Mouse (Mus musculus) layer of hippocampus, postnatal 14 days (tissue): ENCODE measurements around the gene Pou5f1. TPM values are rescaled to one million over a fixed set of nuclear protein-coding genes. Genes with fewer than 3 reads are reported as not detected.
"Not testable (repeated sequence)": the region's sequence is repeated elsewhere in the genome, so short reads cannot be mapped to it uniquely, and the experiment has no call there.

Experiments
- DNase-seq, 2 experiments: peaks; one replicate each; pipeline ENCODE4 v3.0.0; 2021 to 2022; ENCODE audit warnings: low spot score in 2 of 2, mixed read lengths in 1 of 2
- long read RNA-seq, 2 experiments: library from polyadenylated mRNA; stranded (forward); transcript quantifications; one replicate each; pipeline ENCODE4 v2.0.0; 2021
- total RNA-seq, 2 experiments: library from RNA; stranded (reverse); gene quantifications; 2 replicates each; pipeline ENCODE4 v1.2.3; 2021

The Pou5f1 gene
- under 1 TPM in 1 of 2 experiments, not detected in 1; 0.48 TPM for total RNA-seq
- long read RNA-seq, experiment 1: 0 reads
- long read RNA-seq, experiment 2: 0 reads

- DNase-seq: no peak
These were observed at the start of gene Pou5f1 for GRCm38 (mm10) chr17:35505776-35506175. TSS of gene Pou5f1 (plus strand) at chr17:35506018.

DNA sequence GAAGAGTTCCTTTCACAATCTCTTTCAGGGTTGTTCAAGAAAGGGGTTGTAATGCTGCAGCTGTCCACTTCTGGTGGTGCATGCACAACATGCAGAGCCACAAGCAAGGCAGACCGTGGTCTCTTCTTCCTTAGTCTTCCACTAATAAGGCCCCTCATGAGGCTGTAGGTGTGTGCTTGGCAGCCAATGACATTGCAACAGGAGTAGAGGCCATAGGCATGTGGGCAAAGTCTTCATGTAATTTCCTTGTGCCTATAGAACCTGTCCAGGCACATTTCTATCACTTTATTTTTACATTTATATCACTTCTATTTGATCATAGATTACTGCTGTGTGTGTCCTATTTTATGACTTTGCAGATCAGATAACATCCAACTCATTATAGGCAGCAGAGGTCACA lies 47.6 kb upstream of the Pou5f1 start:
- DNase-seq: not testable (repeated sequence)

GRCm38 (mm10) chr17:35460513-35461341 lies 45.1 kb upstream of the Pou5f1 start:
- DNase-seq: not testable (repeated sequence)

DNA sequence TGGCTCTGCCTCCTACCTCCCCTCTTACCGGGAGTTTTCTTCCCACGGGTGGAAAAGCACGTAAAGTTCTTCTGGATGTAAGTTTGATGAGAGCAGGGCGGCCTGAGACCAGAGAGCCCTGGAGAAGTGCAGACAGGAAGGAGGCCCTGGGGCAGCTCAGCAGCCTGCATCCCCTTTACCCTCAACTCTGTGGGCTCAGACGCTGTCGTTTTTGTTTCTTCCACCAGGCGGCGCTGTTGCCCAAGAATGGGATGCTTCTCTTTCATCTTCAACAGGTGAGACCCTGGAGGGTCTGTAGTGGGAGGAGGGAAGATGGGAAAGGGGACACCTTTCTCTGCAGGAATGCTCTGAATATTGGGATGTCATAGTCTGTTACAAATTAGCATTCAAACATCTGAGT lies 40.2 kb upstream of the Pou5f1 start:
- DNase-seq: not testable (repeated sequence)

- not testable (repeated sequence) for DNase-seq
These were observed 36.9 kb upstream of the Pou5f1 start for GRCm38 (mm10) chr17:35468936-35469335.

DNA sequence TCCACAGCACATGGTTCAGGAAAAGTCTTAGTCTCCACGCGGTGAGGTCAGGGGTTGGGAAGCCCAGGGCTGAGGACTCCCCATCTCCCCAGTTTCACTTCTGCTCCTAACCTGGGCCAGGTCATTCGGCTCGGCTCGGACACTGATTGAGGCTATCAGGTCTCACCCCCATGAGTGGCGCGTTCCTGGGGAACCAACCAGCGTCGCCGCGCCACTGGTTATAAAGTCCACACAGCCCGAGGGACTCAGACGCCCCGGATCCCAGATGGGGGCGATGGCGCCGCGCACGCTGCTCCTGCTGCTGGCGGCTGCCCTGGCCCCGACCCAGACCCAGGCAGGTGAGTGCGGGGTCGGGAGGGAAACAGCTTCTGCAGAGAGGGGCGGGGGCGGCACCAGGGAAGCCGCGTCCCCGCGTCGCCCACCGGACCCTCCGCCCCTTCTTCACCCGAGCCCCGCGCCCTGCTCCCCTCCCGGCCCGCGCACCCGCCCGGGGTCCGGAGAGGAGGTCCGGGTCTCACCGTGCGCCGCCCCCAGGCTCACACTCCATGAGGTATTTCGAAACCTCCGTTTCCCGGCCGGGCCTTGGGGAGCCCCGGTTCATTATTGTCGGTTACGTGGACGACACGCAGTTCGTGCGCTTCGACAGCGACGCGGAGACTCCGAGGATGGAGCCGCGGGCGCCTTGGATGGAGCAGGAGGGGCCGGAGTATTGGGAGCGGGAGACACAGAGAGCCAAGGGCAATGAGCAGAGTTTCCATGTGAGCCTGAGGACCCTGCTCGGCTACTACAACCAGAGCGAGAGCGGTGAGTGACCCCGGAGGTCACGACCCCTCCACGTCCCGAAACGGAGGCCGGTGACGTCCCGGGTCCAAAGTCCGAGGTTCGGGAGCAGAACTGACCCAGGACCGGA lies 35.7 kb upstream of the Pou5f1 start, which contains the start of gene H2-Q10:
Gene H2-Q10 (plus strand): TSS at position 248 of the 910 bp plus-strand sequence.
- no peak for DNase-seq

GRCm38 (mm10) chr17:35484066-35484465 lies 21.8 kb upstream of the Pou5f1 start:
- peak; percentile 41 to 45 for DNase-seq

- no peak for DNase-seq
These were observed 20.1 kb upstream of the Pou5f1 start for GRCm38 (mm10) chr17:35485702-35486101.

- no peak for DNase-seq
These were observed 19.1 kb upstream of the Pou5f1 start for GRCm38 (mm10) chr17:35486726-35487125.

DNA sequence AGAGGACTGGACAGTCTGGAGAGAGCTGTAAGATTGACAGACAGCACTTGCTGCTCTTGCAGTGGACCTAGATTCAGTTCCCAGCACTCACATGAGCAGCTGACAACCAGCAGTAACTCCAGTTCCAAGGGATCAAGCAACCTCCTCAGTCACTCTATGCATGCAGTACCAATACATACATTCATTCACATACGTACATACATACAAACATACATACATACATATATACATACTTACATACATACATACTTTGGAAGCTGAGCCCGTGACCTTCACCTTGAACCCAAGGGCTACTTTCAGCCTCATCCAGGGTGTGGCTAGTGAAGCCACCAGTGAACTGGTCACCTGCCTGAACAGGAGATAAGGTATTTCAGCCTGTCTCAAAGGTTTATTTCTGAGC lies 17.8 kb upstream of the Pou5f1 start:
- DNase-seq: no peak

DNA sequence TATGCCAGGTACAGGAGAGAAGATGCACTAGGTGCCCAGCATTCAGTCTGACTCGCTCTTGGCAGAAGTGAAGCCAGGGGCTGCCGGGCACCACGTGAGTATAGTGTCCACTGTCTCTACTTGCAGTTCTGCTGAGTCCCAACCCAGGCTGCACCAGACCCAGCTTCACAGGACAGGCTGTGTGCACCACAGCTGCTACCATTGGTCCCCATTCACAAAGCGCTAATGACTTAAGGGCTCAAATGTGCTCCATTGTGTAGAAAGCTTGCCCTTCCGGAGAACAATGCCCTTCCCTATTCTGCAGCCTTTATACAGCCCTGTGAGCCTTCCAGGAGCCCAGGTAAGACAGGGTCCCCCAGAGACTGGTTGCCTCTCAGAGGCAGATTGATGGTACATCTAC lies 15.5 kb upstream of the Pou5f1 start:
- no peak for DNase-seq

GRCm38 (mm10) chr17:35497124-35497523 lies 8.7 kb upstream of the Pou5f1 start:
- DNase-seq: no peak

GRCm38 (mm10) chr17:35502226-35502625 lies 3.6 kb upstream of the Pou5f1 start:
- DNase-seq: no peak

DNA sequence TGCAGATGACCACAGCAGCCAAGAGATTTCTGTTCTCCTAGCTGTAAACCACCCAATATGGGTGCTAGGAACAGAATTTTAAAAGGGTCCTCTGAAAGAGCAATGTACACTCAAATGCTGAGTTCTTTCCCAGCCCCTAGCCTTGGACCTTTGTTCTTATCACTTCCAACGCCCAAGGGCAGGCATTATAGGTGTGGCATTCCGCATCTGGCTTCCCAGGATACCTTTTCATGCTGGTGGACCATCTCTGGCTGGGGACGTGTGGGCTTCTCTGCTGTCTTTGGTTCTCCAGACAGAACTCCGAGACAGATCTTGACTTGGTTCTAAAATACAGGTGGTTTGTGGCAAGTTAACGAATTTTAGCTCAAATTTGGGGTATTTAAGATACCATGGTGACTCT lies 3.1 kb upstream of the Pou5f1 start:
- no peak for DNase-seq

GRCm38 (mm10) chr17:35503849-35504248 lies 2.0 kb upstream of the Pou5f1 start:
- DNase-seq: no peak

- DNase-seq: no peak
These were observed 963 bp upstream of the Pou5f1 start for GRCm38 (mm10) chr17:35504628-35505481.

DNA sequence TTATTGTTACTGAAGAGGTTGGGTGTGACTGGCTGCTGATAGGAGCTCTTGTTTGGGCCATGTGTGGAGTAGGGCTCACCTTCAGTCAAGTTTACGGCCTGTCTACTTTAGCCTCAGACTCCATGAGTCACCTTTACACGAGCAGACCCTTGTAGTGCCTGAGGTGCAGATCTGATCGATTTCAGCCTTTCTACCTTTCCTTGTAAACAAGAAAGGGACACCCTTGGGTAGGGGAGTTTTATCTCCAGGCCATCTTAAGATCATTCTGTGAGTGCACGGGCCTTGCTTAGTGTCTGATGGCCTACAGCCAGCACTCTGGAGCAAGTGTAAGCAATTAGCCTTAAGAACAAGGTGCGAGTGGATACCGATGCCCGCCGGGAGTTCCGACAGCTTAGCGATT lies 1.1 kb downstream of the Pou5f1 start:
- DNase-seq: no peak

DNA sequence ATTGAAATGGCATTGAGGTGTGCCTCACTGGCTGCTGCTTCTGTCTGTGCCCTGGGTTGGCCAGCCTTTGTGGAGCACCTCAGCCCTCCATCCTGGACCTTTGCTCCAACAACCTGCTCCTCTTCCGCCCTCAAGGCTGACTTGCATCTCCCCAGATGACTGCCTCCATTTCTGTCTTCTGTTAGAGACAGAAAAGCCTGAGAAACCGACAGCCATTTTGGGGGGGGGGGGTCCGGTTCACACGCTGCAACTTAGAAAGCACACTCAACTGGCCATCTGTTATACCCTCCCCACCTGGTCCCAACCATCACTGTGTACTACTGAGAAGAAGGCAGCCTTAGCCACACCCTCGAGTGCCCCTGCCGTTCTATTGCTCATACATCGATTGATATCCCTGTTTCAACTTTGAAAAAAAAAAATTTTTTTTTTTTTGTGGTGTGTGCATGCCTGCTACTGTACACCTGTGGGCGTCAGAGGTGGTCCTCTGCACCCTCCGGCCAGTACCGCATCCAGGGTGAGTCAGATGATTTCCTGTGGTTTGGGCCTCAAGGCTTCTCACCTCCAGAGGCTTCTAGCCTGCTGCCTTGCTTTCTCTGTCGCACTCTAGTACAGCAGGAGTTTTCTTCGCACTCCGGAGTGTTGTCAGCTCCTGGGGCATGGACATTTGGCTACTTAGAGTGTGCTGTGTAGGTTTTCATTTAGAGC lies 1.9 kb downstream of the Pou5f1 start:
- DNase-seq: no peak

DNA sequence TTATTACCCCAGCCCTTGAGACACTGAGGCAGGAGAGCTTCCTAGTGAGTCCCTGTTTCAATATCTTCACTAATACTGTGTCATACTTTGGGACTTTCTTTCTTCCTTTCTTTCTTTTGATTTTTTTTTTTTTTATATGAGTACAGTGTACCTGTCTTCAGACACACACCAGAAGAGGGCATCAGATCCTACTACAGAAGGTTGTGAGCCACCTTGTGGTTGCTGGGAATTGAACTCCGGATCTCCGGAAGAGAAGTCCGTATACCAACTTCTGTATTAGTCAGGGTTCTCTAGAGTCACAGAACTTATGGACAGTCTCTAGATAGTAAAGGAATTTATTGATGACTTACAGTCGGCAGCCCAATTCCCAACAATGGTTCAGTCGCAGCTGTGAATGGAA lies 2.5 kb downstream of the Pou5f1 start:
- DNase-seq: not testable (repeated sequence)

GRCm38 (mm10) chr17:35509284-35509683 lies 3.5 kb downstream of the Pou5f1 start:
- no peak for DNase-seq
